Mouse (Mus musculus): Measurements from ENCODE around the gene Gm17364. TPM values are rescaled to one million over a fixed set of nuclear protein-coding genes. Genes with fewer than 3 reads are reported as not detected.
"Not testable (repeated sequence)": the region's sequence is repeated elsewhere in the genome, so short reads cannot be mapped to it uniquely, and the experiment has no call there.

The Gm17364 gene
- polyA plus RNA-seq, 1 experiment from 2014 or later, result not detected

- no peaks in the 10 kb centered on the region for H3K36me3 ChIP-seq (ENCODE audit: control insufficient read depth, insufficient read depth)
- H3K4me2 ChIP-seq (ENCODE audit: low read depth, low read length), result no peak overlapping the region
- H3K27me3 ChIP-seq (ENCODE audit: control insufficient read depth, insufficient read depth, low read length), result no peaks in the 10 kb centered on the region
- no peak overlapping the region for H3K27ac ChIP-seq (ENCODE audit: low read length)
- WGBS, result 72% methylated on average over 5 of the region's 5 CpGs
- H3K9ac ChIP-seq (ENCODE audit: low read length), result no peak overlapping the region
- H3K4me1 ChIP-seq (ENCODE audit: control insufficient read depth, insufficient read depth, low read length), result no peaks in the 10 kb centered on the region
- no peak for ATAC-seq (replicated peaks; ENCODE audit: extremely low read depth, insufficient read depth, low FRiP score)
- H3K9me3 ChIP-seq (replicated peaks; ENCODE audit: control insufficient read depth, low read length), result peaks cover 3% of the 10 kb centered on the region; the same call in 1 of the 2 replicates
- H3K4me3 ChIP-seq (ENCODE audit: low read length), result no peak overlapping the region
Observed at GRCm38 (mm10) chr13:41293595-41293994, 19.8 kb upstream of the Gm17364 start.

DNA sequence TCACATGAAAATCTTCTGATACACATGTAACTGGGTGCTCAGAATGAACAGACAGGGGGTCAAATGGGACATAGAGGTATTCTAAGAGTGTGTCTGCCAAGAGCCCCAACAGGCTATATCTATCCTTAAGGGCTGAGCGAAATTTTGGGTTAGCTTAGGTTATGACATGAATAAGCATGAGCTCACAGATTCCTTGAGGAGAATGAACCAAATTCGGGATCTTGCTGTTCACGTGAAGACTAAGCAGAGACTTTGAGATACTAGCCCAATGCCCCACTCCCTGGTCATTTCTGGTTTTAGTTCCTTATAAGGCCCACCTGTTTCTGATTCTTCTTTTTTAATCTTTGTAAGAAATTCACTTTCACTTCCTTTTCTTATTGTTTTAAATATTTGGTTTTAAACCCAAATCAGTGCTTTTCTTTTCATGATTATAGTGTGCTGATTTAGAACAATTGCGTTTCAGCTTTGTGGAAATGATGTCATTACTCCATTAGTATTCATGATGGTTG, 17.7 kb upstream of the Gm17364 start:
- Histone ChIP-seq H3K9ac (ENCODE audit: low read length) (no peak overlapping the region), H3K4me1 (ENCODE audit: control insufficient read depth, insufficient read depth, low read length) (no peaks in the 10 kb centered on the region), H3K9me3 (replicated peaks; ENCODE audit: control insufficient read depth, low read length) (peaks cover 3% of the 10 kb centered on the region; the same call in 1 of the 2 replicates), H3K27me3 (ENCODE audit: control insufficient read depth, insufficient read depth, low read length) (no peaks in the 10 kb centered on the region), H3K4me2 (ENCODE audit: low read depth, low read length) (no peak overlapping the region), H3K36me3 (ENCODE audit: control insufficient read depth, insufficient read depth) (no peaks in the 10 kb centered on the region), H3K27ac (ENCODE audit: low read length) (no peak overlapping the region), H3K4me3 (ENCODE audit: low read length) (no peak overlapping the region)
- no peak for ATAC-seq (replicated peaks; ENCODE audit: extremely low read depth, insufficient read depth, low FRiP score)
- 78% methylated on average over 4 of the region's 4 CpGs for WGBS

- Histone ChIP-seq H3K4me1 (ENCODE audit: control insufficient read depth, insufficient read depth, low read length) (no peaks in the 10 kb centered on the region), H3K9ac (ENCODE audit: low read length) (no peak overlapping the region), H3K9me3 (replicated peaks; ENCODE audit: control insufficient read depth, low read length) (peaks cover under 1% of the 10 kb centered on the region; the same call in 1 of the 2 replicates), H3K4me3 (ENCODE audit: low read length) (no peak overlapping the region), H3K27ac (ENCODE audit: low read length) (no peak overlapping the region), H3K36me3 (ENCODE audit: control insufficient read depth, insufficient read depth) (no peaks in the 10 kb centered on the region), H3K27me3 (ENCODE audit: control insufficient read depth, insufficient read depth, low read length) (no peaks in the 10 kb centered on the region), H3K4me2 (ENCODE audit: low read depth, low read length) (no peak overlapping the region)
- ATAC-seq (replicated peaks; ENCODE audit: extremely low read depth, insufficient read depth, low FRiP score), result no peak
- WGBS, result 36% methylated on average over 3 of the region's 3 CpGs
Observed at GRCm38 (mm10) chr13:41286285-41286684, 12.5 kb upstream of the Gm17364 start.

- Histone ChIP-seq H3K9me3 (replicated peaks; ENCODE audit: control insufficient read depth, low read length) (no peaks in the 10 kb centered on the region), H3K27ac (ENCODE audit: low read length) (no peak overlapping the region), H3K9ac (ENCODE audit: low read length) (no peak overlapping the region), H3K27me3 (ENCODE audit: control insufficient read depth, insufficient read depth, low read length) (no peaks in the 10 kb centered on the region), H3K4me2 (ENCODE audit: low read depth, low read length) (no peak overlapping the region), H3K4me1 (ENCODE audit: control insufficient read depth, insufficient read depth, low read length) (no peaks in the 10 kb centered on the region), H3K36me3 (ENCODE audit: control insufficient read depth, insufficient read depth) (no peaks in the 10 kb centered on the region), H3K4me3 (ENCODE audit: low read length) (no peak overlapping the region)
- no peak for ATAC-seq (replicated peaks; ENCODE audit: extremely low read depth, insufficient read depth, low FRiP score)
- WGBS, result 72% methylated on average over 4 of the region's 4 CpGs
Observed at GRCm38 (mm10) chr13:41285448-41285847, 11.7 kb upstream of the Gm17364 start.

DNA sequence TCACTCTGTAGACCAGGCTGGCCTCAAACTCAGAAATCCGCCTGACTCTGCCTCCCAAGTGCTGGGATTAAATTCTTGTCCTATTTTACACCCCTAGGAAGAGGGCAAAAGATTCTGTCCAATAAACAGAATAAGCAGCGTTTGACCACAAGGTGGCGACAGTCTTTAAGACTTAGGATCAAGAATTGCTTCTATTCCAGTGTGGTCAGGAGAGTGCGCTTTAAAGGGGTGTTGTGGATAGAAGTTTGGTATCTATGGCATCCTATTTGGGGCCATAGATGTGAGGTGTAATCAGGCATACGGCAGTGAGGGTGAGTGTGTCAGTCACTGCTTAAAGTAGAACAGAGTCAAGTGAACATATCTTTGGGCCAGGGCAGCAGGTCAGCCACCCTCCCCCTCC, 9.5 kb upstream of the Gm17364 start:
- Histone ChIP-seq H3K9ac (ENCODE audit: low read length) (no peak overlapping the region), H3K27me3 (ENCODE audit: control insufficient read depth, insufficient read depth, low read length) (no peaks in the 10 kb centered on the region), H3K4me2 (ENCODE audit: low read depth, low read length) (no peak overlapping the region), H3K27ac (ENCODE audit: low read length) (no peak overlapping the region), H3K36me3 (ENCODE audit: control insufficient read depth, insufficient read depth) (no peaks in the 10 kb centered on the region), H3K4me1 (ENCODE audit: control insufficient read depth, insufficient read depth, low read length) (no peaks in the 10 kb centered on the region), H3K4me3 (ENCODE audit: low read length) (no peak overlapping the region), H3K9me3 (replicated peaks; ENCODE audit: control insufficient read depth, low read length) (no peaks in the 10 kb centered on the region)
- WGBS, result 11% methylated on average over 5 of the region's 5 CpGs
- no peak for ATAC-seq (replicated peaks; ENCODE audit: extremely low read depth, insufficient read depth, low FRiP score)

GRCm38 (mm10) chr13:41280696-41281095, 6.9 kb upstream of the Gm17364 start:
- H3K27me3 ChIP-seq (ENCODE audit: control insufficient read depth, insufficient read depth, low read length), result no peaks in the 10 kb centered on the region
- H3K36me3 ChIP-seq (ENCODE audit: control insufficient read depth, insufficient read depth), result no peaks in the 10 kb centered on the region
- no peaks in the 10 kb centered on the region for H3K4me1 ChIP-seq (ENCODE audit: control insufficient read depth, insufficient read depth, low read length)
- no peaks in the 10 kb centered on the region for H3K9me3 ChIP-seq (replicated peaks; ENCODE audit: control insufficient read depth, low read length)
- no peak overlapping the region for H3K4me3 ChIP-seq (ENCODE audit: low read length)
- no peak overlapping the region for H3K4me2 ChIP-seq (ENCODE audit: low read depth, low read length)
- no peak overlapping the region for H3K9ac ChIP-seq (ENCODE audit: low read length)
- no peak overlapping the region for H3K27ac ChIP-seq (ENCODE audit: low read length)
- no peak for ATAC-seq (replicated peaks; ENCODE audit: extremely low read depth, insufficient read depth, low FRiP score)
- WGBS, result 69% methylated on average over 5 of the region's 5 CpGs

DNA sequence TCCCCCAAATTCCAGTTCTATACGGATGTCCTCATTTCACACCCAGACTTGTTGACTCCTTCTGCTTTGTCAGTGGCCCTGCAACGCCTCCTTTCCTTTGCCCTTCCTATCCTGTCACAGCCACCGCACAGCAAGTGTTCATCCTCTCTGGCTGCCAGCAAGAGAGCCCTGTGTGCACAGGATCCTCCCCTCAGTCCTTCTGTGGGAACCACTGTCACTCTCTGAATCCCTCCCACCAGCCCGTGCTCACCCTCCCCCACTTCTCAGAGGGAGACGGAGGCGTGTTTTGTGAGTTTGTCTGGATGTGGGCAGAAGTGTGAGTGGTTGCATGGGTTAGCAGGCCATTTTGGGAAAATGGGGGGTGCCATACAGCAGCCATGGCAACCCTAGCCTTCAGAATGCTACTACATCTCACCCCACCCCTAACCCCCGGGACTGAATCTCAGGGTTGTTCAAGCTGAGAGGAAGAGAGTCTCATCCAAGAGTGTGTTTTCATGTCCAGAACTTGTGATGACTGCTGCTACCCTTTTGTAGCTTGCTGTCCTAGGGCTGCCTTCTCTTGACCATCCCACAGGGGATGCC, 5.9 kb downstream of the Gm17364 start:
- no peak for ATAC-seq (replicated peaks; ENCODE audit: extremely low read depth, insufficient read depth, low FRiP score)
- Histone ChIP-seq H3K9me3 (replicated peaks; ENCODE audit: control insufficient read depth, low read length) (peaks cover 4% of the 10 kb centered on the region; the same call in 1 of the 2 replicates), H3K4me2 (ENCODE audit: low read depth, low read length) (no peak overlapping the region)

GRCm38 (mm10) chr13:41263304-41264006, 10.3 kb downstream of the Gm17364 start:
- WGBS, result 75% methylated on average over 5 of the region's 5 CpGs
- peaks cover 4% of the 10 kb centered on the region; the same call in 1 of the 2 replicates for H3K9me3 ChIP-seq (replicated peaks; ENCODE audit: control insufficient read depth, low read length)
- H3K9ac ChIP-seq (ENCODE audit: low read length), result no peak overlapping the region
- no peak overlapping the region for H3K27ac ChIP-seq (ENCODE audit: low read length)
- H3K36me3 ChIP-seq (ENCODE audit: control insufficient read depth, insufficient read depth), result peaks cover 3% of the 10 kb centered on the region; the same call in 1 of the 2 replicates
- no peak for ATAC-seq (replicated peaks; ENCODE audit: extremely low read depth, insufficient read depth, low FRiP score)
- H3K27me3 ChIP-seq (ENCODE audit: control insufficient read depth, insufficient read depth, low read length), result no peaks in the 10 kb centered on the region
- H3K4me3 ChIP-seq (ENCODE audit: low read length), result no peak overlapping the region
- 0 out of 2 replicates have a peak, but pooled peaks cover 3% of the 10 kb centered on the region for H3K4me1 ChIP-seq (ENCODE audit: control insufficient read depth, insufficient read depth, low read length)
- H3K4me2 ChIP-seq (ENCODE audit: low read depth, low read length), result no peak overlapping the region

More for the DNA sequence above, 5.9 kb downstream of the Gm17364 start:
- Histone ChIP-seq H3K36me3 (ENCODE audit: control insufficient read depth, insufficient read depth) (peaks cover 7% of the 10 kb centered on the region; the same call in 1 of the 2 replicates), H3K27me3 (ENCODE audit: control insufficient read depth, insufficient read depth, low read length) (no peaks in the 10 kb centered on the region), H3K27ac (ENCODE audit: low read length) (no peak overlapping the region), H3K9ac (ENCODE audit: low read length) (no peak overlapping the region), H3K4me1 (ENCODE audit: control insufficient read depth, insufficient read depth, low read length) (0 out of 2 replicates have a peak, but pooled peaks cover 3% of the 10 kb centered on the region), H3K4me3 (ENCODE audit: low read length) (no peak overlapping the region)
- 28% methylated on average over 7 of the region's 7 CpGs for WGBS

DNA sequence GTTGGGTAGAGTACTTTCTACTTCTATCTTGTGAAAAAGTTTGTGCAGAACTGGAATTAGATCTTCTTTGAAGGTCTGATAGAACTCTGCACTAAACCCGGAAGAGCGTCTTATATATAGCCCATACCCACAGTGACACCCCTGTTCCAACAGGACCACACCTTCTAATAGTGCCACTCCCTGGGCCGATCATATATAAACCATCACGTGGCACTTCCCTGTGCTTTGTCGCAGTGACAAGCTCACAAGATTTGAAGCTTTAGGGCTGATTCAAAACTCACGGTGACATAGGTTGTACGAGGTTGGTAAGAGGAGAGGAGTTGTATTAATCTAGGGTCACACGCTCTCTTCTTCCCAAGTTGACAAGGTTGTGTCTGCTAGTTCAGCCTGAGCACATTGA, 12.2 kb downstream of the Gm17364 start:
- WGBS, result 90% methylated on average over 8 of the region's 8 CpGs
- ATAC-seq (replicated peaks; ENCODE audit: extremely low read depth, insufficient read depth, low FRiP score); H3K9me3 ChIP-seq (replicated peaks; ENCODE audit: control insufficient read depth, low read length); H3K36me3 ChIP-seq (ENCODE audit: control insufficient read depth, insufficient read depth); H3K27ac ChIP-seq (ENCODE audit: low read length); H3K4me2 ChIP-seq (ENCODE audit: low read depth, low read length); H3K4me1 ChIP-seq (ENCODE audit: control insufficient read depth, insufficient read depth, low read length); H3K4me3 ChIP-seq (ENCODE audit: low read length); H3K27me3 ChIP-seq (ENCODE audit: control insufficient read depth, insufficient read depth, low read length); H3K9ac ChIP-seq (ENCODE audit: low read length): not testable (repeated sequence)
